Mouse (Mus musculus) heart, postnatal 14 days (tissue): ENCODE measurements around the gene Prss34. TPM values are rescaled to one million over a fixed set of nuclear protein-coding genes. Genes with fewer than 3 reads are reported as not detected.

Source experiments
- DNase-seq, 2 experiments: peaks; one replicate each; pipeline ENCODE4 v3.0.0; 2021 to 2022
- intact Hi-C: fragments of 180-260 bp; cut with DNase I; formaldehyde crosslinking; loops from one replicate; pipeline ENCODE4 v1.15.1; 2025
- long read RNA-seq, 2 experiments: library from polyadenylated mRNA; stranded (forward); transcript quantifications; one replicate each; pipeline ENCODE4 v2.0.0; 2021
- total RNA-seq, 2 experiments: library from RNA; stranded (reverse); gene quantifications; 2 replicates each; pipeline ENCODE4 v1.2.3; 2021

The Prss34 gene
- total RNA-seq = under 1 TPM; 0.53 to 0.54 TPM
- long read RNA-seq, experiment 1, partial matches to known transcripts = 0 of 2 reads
- long read RNA-seq, experiment 1, other reads (novel, unspliced or antisense) = 0 of 2 reads
- long read RNA-seq, experiment 2, partial matches to known transcripts = 0 of 2 reads
- long read RNA-seq, experiment 2, other reads (novel, unspliced or antisense) = 1 of 2 reads

GRCm38 (mm10) chr17:25298094-25298493 lies at the start of gene Prss34:
Prss34 (plus strand) TSS chr17:25298394.
- intact Hi-C loops = no loop called here
- no peak for DNase-seq

DNA sequence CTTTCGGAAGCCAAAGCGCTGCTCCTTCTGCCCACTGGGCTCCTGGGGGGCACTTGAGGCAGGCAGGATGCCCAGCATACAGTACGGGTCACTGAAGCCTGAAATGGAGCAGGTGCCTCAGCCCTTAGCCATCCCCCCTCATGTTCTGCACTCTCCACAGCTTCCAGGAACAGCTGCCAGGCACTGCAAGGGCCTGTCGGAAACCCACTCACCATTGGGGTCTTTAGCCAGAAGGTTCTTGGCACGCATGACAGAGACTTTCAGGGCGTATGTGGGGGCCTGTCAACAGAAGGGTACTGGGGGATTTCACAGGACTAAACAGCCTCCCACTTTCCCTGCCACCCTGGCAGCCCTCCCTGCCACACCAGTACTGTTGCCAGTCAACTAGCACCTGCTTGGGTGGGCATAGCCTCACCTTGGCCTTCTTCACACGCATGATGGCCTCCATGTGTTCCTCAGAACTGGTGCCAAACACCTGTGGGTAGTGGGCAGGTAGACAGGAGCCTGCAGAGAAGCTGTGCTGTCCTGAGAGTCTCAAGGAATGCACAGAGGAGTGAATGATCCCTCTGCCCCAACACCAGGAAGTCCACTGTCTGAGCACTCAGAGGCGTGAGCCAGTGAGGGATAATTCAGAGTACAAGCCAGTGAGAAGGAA lies 47.9 kb upstream of the Prss34 start:
- DNase-seq = no peak
- intact Hi-C loops = no loop called here

DNA sequence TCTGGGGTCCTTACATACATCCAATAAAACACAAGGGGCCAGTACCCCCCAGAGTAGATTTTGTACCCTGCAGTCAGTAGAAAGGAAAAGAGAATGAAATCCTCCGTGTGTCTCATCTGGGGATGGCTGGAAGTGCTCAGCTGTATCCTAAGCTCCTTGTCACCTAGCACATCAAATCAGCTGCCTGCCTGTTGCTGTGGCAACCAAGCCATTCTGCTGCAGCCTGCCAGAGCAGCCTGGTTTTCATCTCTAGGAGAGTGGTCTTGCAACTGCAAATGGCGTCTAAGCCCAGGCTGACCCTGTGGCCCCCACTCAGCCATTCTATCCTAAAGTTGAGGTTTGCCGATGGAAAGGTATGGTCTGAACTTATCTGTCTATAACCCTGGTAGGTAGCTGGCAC lies 45.6 kb upstream of the Prss34 start:
- intact Hi-C loops = no loop called here
- no peak for DNase-seq

GRCm38 (mm10) chr17:25253760-25254159 lies 44.4 kb upstream of the Prss34 start:
- DNase-seq = no peak
- intact Hi-C loops = no loop called here

- no peak for DNase-seq
- intact Hi-C loops = no loop called here
Measured at GRCm38 (mm10) chr17:25255110-25255509, 43.1 kb upstream of the Prss34 start.

- DNase-seq = no peak
- intact Hi-C loops = no loop called here
Measured at GRCm38 (mm10) chr17:25256140-25256754, 41.9 kb upstream of the Prss34 start, which contains the start of gene Baiap3. Baiap3 (minus strand) TSS chr17:25256364.

GRCm38 (mm10) chr17:25257804-25258261 lies 40.4 kb upstream of the Prss34 start:
- intact Hi-C loops = no loop called here
- DNase-seq = no peak

DNA sequence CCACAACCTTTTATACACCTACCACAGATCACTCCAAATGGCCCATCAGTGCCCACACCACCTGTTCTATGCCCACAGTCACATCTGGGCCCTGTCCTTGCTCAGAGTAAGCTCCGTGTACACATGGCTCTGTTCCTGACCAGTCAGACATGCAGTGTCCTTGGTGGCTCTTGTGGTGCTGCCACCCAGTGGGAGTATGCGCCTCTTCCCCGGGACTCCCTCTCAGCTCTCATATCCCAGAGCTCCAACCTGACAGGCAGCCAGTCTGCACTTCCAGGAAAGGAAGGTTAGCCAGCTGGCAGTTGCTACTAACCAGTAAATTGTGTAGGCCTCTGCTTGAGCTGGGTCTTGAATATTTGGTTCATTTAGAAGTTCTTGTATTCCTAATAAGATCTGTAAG lies 33.7 kb upstream of the Prss34 start:
- intact Hi-C loops = no loop called here
- peak; percentile 45 to 72 for DNase-seq

- no peak for DNase-seq
- intact Hi-C loops = loop anchor here (5.0 to 10.0 kb wide), 3 partner anchors 84 to 336 kb away; partner anchors contain the start of genes Mapk8ip3 and Unkl
Measured at GRCm38 (mm10) chr17:25270795-25271335, 27.3 kb upstream of the Prss34 start.

- intact Hi-C loops = loop anchor here (5.0 to 10.0 kb wide), 3 partner anchors 85 to 338 kb away; partner anchors contain the start of genes Mapk8ip3 and Unkl
- no peak for DNase-seq
Measured at GRCm38 (mm10) chr17:25272326-25272725, 25.9 kb upstream of the Prss34 start.

DNA sequence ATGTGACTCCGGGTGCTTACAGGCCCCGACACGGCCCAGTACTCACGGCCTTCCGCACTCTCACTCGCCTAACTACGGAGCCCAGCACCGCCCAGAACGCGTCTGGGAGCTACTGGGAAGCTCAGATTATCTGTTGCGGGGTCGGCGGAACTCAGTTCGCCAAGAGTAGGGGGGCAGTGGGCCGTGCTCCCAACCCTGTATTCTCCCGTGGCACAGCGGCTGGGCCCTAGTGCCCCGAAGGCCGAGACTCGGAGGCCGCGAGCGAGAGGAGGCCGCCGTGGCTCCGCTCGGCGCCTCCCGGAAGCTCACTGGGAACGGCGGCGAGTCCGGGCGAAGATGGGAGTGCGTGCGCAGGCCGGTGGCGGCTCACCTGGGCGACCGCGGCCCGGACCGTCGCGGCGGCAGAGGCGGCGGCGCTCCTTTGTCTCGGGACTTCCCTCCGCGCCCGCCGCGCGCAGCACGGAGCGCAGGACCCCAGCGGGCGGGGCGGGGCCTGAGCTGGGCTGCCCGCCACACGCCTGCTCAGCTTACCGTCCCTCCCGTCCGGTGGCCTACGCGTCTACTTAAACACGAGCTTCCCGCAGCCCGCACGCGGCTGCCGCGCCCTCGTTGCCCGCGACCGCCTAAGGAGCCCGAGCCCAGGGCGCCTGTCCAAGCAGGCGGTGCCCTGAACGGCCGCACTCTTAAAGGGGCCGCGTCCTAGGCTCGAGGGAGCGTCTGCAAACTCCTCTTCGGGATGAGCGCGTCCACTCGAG lies 25.1 kb upstream of the Prss34 start:
- intact Hi-C loops = loop anchor here (5.0 to 10.0 kb wide), 3 partner anchors 86 to 338 kb away; partner anchors contain the start of genes Mapk8ip3 and Unkl
- peak; percentile 89 for DNase-seq

GRCm38 (mm10) chr17:25273706-25274501 lies 24.3 kb upstream of the Prss34 start:
- intact Hi-C loops = loop anchor here (5.0 to 10.0 kb wide), 3 partner anchors 87 to 339 kb away; partner anchors contain the start of genes Mapk8ip3 and Unkl

DNA sequence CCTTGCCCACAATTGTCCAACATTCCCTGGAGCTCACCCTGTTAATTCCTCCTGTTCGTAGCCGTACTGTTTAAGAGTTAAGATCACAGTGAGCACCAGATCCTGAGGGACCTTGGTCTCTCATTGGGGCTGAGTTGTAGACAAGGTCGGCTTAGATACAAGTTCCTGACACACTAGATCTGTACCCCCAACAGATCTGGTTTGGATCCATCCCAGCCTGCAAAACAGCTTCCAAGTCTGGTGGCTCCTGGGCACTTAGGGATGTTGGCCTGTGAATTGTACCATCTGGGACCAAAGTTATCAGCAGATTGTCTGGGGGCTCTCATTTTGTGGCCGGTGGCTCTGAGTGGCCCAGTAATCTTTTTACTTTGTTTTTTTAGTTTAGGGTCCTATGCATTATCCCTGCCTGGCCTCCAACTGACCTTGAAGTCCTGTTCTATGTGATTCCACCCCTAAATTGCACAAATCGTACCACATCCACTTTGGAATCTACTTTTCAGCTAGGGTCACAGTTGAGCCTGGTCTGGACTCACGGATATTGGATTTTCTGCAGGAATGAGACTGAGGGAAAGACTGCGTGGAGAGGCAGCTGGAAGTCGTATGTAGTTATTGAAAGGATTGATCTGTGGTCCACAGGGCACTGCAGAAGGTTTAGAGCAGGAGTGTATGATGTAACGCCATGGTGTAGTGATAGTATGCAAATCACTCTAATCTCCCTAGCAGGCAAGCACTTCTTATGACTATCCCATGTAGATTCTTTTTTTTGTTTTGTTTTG lies 23.4 kb upstream of the Prss34 start, which contains the start of gene Ube2i:
Ube2i (minus strand) TSS at position 52 of the 776 bp plus-strand sequence.
- intact Hi-C loops = loop anchor here (5.0 to 10.0 kb wide), 3 partner anchors 87 to 340 kb away; partner anchors contain the start of genes Mapk8ip3 and Unkl
- DNase-seq = no peak

More at GRCm38 (mm10) chr17:25273706-25274501, 24.3 kb upstream of the Prss34 start:
- peak; percentile 95 for DNase-seq

- DNase-seq = no peak
- intact Hi-C loops = loop anchor here (10.0 kb wide), 1 partner anchor 341 kb away; the partner anchor contains the start of gene Mapk8ip3
Measured at GRCm38 (mm10) chr17:25275833-25276232, 22.4 kb upstream of the Prss34 start.

GRCm38 (mm10) chr17:25282133-25282532 lies 16.1 kb upstream of the Prss34 start:
- intact Hi-C loops = no loop called here
- DNase-seq = peak; percentile 29 to 42

DNA sequence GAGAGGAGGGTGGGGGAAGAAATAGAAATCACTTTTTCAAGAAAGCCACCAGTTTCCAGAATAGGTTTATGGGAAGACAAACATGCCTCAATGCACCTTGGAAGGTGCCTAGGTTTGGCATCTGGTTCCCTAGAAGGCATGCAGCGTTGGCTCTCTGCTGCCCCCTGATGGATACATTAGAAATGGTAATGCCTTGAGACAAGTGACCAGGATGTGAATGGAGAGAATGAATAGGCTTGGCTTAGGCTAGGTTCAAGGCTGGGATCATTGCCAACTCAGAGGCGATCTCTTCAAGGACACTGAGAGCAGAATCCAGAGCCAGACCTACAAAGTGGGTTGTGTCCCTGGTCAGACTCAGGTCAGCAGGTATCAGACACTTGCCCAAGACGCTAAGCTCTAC lies 13.2 kb upstream of the Prss34 start:
- peak; percentile 61 to 78 for DNase-seq
- intact Hi-C loops = loop anchor here (5.0 kb wide), 2 partner anchors 168 to 187 kb away; partner anchors contain the start of gene Telo2

DNA sequence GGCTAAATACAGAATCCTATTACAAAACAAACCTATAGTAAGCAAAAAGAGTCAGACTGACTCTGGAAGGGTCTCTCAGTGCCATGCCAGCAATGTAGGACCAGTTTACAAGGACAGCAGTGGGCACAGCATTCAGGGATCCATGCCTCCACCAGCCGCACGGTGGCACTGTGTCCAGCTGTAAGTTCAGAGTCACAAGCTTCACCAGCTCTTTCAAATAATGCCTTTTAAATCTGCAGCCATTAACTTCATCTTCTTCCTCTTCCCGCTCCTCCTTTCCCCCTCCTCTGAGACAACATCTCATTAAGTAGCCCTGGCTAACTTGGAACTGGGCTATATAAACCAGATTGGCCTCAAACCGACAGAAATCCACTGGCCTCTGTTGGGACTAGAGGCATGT lies 9.4 kb upstream of the Prss34 start:
- intact Hi-C loops = loop anchor here (5.0 kb wide), 2 partner anchors 172 to 183 kb away; partner anchors contain the start of gene Telo2
- peak; percentile 29 to 51 for DNase-seq

- DNase-seq = no peak
- intact Hi-C loops = no loop called here
Measured at GRCm38 (mm10) chr17:25290411-25290810, 7.8 kb upstream of the Prss34 start.
